Mouse (Mus musculus): ENCODE measurements around the gene Tmem100. TPM values are rescaled to one million over a fixed set of nuclear protein-coding genes. Genes with fewer than 3 reads are reported as not detected.
A peak's percentile ranks its signal among the peaks of the same experiment; 100 is the strongest.

Gene Tmem100
- total and polyA plus RNA-seq, 2 experiments from 2014 or later: 9.6 to 12.5 TPM

GRCm38 (mm10) chr11:90025891-90026801 lies 4.0 kb upstream of the Tmem100 start:
- H3K4me2 ChIP-seq (ENCODE audit: low read depth, low read length, poor library complexity, severe bottlenecking): no peak overlapping the region
- WGBS: 56% methylated on average over 14 of the region's 14 CpGs
- H3K27me3 ChIP-seq (ENCODE audit: insufficient read depth, low read length): peaks cover under 1% of the 10 kb centered on the region; the same call in 1 of the 2 replicates
- no peak for DNase-seq (ENCODE audit: low spot score)
- no peaks in the 10 kb centered on the region for H3K36me3 ChIP-seq (ENCODE audit: insufficient read depth, low read length)
- no peak overlapping the region for H3K27ac ChIP-seq (ENCODE audit: low read depth, low read length)
- no peak for TF ChIP-seq CTCF (IDR thresholded peaks at IDR 0.05)
- H3K4me1 ChIP-seq (ENCODE audit: insufficient read depth, low read length): no peaks in the 10 kb centered on the region; the same call in 1 of the 2 replicates
- no peak overlapping the region for H3K4me3 ChIP-seq (ENCODE audit: low read depth, low read length)
- H3K9ac ChIP-seq (replicated peaks; ENCODE audit: low read length, poor library complexity, severe bottlenecking): no peak overlapping the region
- no peaks in the 10 kb centered on the region for H3K9me3 ChIP-seq (ENCODE audit: low read length)
- no peak for ATAC-seq (ENCODE audit: low FRiP score)

GRCm38 (mm10) chr11:90026802-90027174 lies 3.4 kb upstream of the Tmem100 start:
- H3K36me3 ChIP-seq (ENCODE audit: insufficient read depth, low read length): no peaks in the 10 kb centered on the region
- H3K4me3 ChIP-seq (ENCODE audit: low read depth, low read length): no peak overlapping the region
- DNase-seq (ENCODE audit: low spot score) (no peak), ATAC-seq (ENCODE audit: low FRiP score) (no peak)
- WGBS: 68% methylated on average over 5 of the region's 5 CpGs
- no peaks in the 10 kb centered on the region; the same call in 1 of the 2 replicates for H3K4me1 ChIP-seq (ENCODE audit: insufficient read depth, low read length)
- H3K9ac ChIP-seq (replicated peaks; ENCODE audit: low read length, poor library complexity, severe bottlenecking): no peak overlapping the region
- TF ChIP-seq CTCF (IDR thresholded peaks at IDR 0.05): no peak
- peaks cover 7% of the 10 kb centered on the region; the same call in 1 of the 2 replicates for H3K27me3 ChIP-seq (ENCODE audit: insufficient read depth, low read length)
- H3K4me2 ChIP-seq (ENCODE audit: low read depth, low read length, poor library complexity, severe bottlenecking): no peak overlapping the region
- H3K9me3 ChIP-seq (ENCODE audit: low read length): no peaks in the 10 kb centered on the region
- H3K27ac ChIP-seq (ENCODE audit: low read depth, low read length): no peak overlapping the region

- Histone ChIP-seq H3K27ac (ENCODE audit: low read depth, low read length) (no peak overlapping the region), H3K36me3 (ENCODE audit: insufficient read depth, low read length) (no peaks in the 10 kb centered on the region), H3K4me3 (ENCODE audit: low read depth, low read length) (no peak overlapping the region), H3K4me1 (ENCODE audit: insufficient read depth, low read length) (no peaks in the 10 kb centered on the region; the same call in 1 of the 2 replicates), H3K9ac (replicated peaks; ENCODE audit: low read length, poor library complexity, severe bottlenecking) (no peak overlapping the region), H3K4me2 (ENCODE audit: low read depth, low read length, poor library complexity, severe bottlenecking) (no peak overlapping the region), H3K9me3 (ENCODE audit: low read length) (no peaks in the 10 kb centered on the region), H3K27me3 (ENCODE audit: insufficient read depth, low read length) (peaks cover 7% of the 10 kb centered on the region; the same call in 1 of the 2 replicates)
- no peak for DNase-seq (ENCODE audit: low spot score)
- 36% methylated on average over 7 of the region's 7 CpGs for WGBS
- no peak for TF ChIP-seq CTCF (IDR thresholded peaks at IDR 0.05)
- no peak for ATAC-seq (ENCODE audit: low FRiP score)
Measured at GRCm38 (mm10) chr11:90027216-90027615, 2.9 kb upstream of the Tmem100 start.

- TF ChIP-seq CTCF (IDR thresholded peaks at IDR 0.05): no peak
- H3K4me3 ChIP-seq (ENCODE audit: low read depth, low read length): no peak overlapping the region
- no peak overlapping the region for H3K27ac ChIP-seq (ENCODE audit: low read depth, low read length)
- H3K27me3 ChIP-seq (ENCODE audit: insufficient read depth, low read length): peaks cover 7% of the 10 kb centered on the region; the same call in 1 of the 2 replicates
- DNase-seq (ENCODE audit: low spot score) (no peak), ATAC-seq (ENCODE audit: low FRiP score) (no peak)
- no peak overlapping the region for H3K9ac ChIP-seq (replicated peaks; ENCODE audit: low read length, poor library complexity, severe bottlenecking)
- no peaks in the 10 kb centered on the region for H3K9me3 ChIP-seq (ENCODE audit: low read length)
- WGBS: 92% methylated on average over 8 of the region's 8 CpGs
- H3K4me1 ChIP-seq (ENCODE audit: insufficient read depth, low read length): no peaks in the 10 kb centered on the region; the same call in 1 of the 2 replicates
- no peak overlapping the region for H3K4me2 ChIP-seq (ENCODE audit: low read depth, low read length, poor library complexity, severe bottlenecking)
- H3K36me3 ChIP-seq (ENCODE audit: insufficient read depth, low read length): no peaks in the 10 kb centered on the region
Measured at GRCm38 (mm10) chr11:90028746-90029145, 1.4 kb upstream of the Tmem100 start.

- H3K4me2 ChIP-seq (ENCODE audit: low read depth, low read length, poor library complexity, severe bottlenecking): peak overlapping the region; percentile 36
- no peaks in the 10 kb centered on the region for H3K9me3 ChIP-seq (ENCODE audit: low read length)
- DNase-seq (ENCODE audit: low spot score) (peak; percentile 75), ATAC-seq (ENCODE audit: low FRiP score) (no peak)
- H3K4me1 ChIP-seq (ENCODE audit: insufficient read depth, low read length): no peaks in the 10 kb centered on the region; the same call in 1 of the 2 replicates
- H3K9ac ChIP-seq (replicated peaks; ENCODE audit: low read length, poor library complexity, severe bottlenecking): no peak overlapping the region
- no peak for TF ChIP-seq CTCF (IDR thresholded peaks at IDR 0.05)
- H3K27ac ChIP-seq (ENCODE audit: low read depth, low read length): no peak overlapping the region
- 37% methylated on average over 10 of the region's 10 CpGs for WGBS
- H3K27me3 ChIP-seq (ENCODE audit: insufficient read depth, low read length): peaks cover 7% of the 10 kb centered on the region; the same call in 1 of the 2 replicates
- H3K36me3 ChIP-seq (ENCODE audit: insufficient read depth, low read length): no peaks in the 10 kb centered on the region
- H3K4me3 ChIP-seq (ENCODE audit: low read depth, low read length): 0 out of 2 replicates have a peak overlapping the region, but pooled peaks have one; percentile 3
Measured at GRCm38 (mm10) chr11:90029354-90029753, 794 bp upstream of the Tmem100 start.

- Histone ChIP-seq H3K4me2 (ENCODE audit: low read depth, low read length, poor library complexity, severe bottlenecking) (peak overlapping the region; percentile 46), H3K27me3 (ENCODE audit: insufficient read depth, low read length) (peaks cover 7% of the 10 kb centered on the region; the same call in 1 of the 2 replicates), H3K4me1 (ENCODE audit: insufficient read depth, low read length) (no peaks in the 10 kb centered on the region; the same call in 1 of the 2 replicates), H3K36me3 (ENCODE audit: insufficient read depth, low read length) (no peaks in the 10 kb centered on the region), H3K9me3 (ENCODE audit: low read length) (no peaks in the 10 kb centered on the region), H3K9ac (replicated peaks; ENCODE audit: low read length, poor library complexity, severe bottlenecking) (0 out of 2 replicates have a peak overlapping the region, but pooled peaks have one; percentile 33), H3K4me3 (ENCODE audit: low read depth, low read length) (peak overlapping the region; percentile 30), H3K27ac (ENCODE audit: low read depth, low read length) (no peak overlapping the region)
- ATAC-seq (ENCODE audit: low FRiP score) (no peak), DNase-seq (ENCODE audit: low spot score) (peak; percentile 77)
- TF ChIP-seq CTCF (IDR thresholded peaks at IDR 0.05): no peak
- WGBS: 4% methylated on average over 15 of the region's 15 CpGs
Measured at GRCm38 (mm10) chr11:90030557-90030956, 409 bp downstream of the Tmem100 start.
